Comparison of ENCODE assay signal across 7 mouse cellular contexts in the genomic region with DNA sequence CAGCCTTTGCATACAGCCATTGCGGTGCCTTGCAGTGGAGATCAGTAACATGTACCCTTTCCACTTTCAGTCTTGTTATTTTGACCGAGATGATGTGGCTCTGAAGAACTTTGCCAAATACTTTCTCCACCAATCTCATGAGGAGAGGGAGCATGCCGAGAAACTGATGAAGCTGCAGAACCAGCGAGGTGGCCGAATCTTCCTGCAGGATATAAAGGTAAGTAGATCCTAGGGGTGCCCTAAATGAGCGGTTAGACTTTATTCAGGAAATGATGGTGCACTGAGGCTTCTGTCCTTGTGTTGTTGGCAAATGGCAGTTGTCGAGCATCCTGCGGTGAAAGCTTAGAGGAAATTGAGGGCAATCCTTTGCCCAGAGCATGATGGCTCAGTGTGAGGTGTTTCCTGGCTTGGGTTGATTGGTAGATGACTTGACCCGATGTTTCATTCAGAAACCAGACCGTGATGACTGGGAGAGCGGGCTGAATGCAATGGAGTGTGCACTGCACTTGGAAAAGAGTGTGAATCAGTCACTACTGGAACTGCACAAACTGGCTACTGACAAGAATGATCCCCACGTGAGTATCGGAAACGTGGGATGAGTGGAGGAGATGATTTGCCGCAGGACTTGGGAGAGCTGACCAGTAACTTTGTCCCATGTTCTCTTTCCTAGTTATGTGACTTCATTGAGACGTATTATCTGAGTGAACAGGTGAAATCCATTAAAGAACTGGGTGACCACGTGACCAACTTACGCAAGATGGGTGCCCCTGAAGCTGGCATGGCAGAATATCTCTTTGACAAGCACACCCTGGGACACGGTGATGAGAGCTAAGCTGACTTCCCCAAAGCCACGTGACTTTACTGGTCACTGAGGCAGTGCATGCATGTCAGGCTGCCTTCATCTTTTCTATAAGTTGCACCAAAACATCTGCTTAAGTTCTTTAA. TPM values are rescaled to one million over a fixed set of nuclear protein-coding genes. Genes with fewer than 3 reads are reported as not detected.
A peak's percentile ranks its signal among the peaks of the same experiment; 100 is the strongest.
DNase-seq lines count a peak whose midpoint lies in the region; ATAC-seq and TF ChIP-seq lines count a peak whose summit lies in the region.

No protein-coding gene starts in this region.

- no peaks in the 10 kb centered on the region for H3K9me3 ChIP-seq in lung, embryonic 16.5 days (ENCODE audit: control insufficient read depth, low read length)
- H3K9me3 ChIP-seq in limb, embryonic 11.5 days (ENCODE audit: control insufficient read depth, low read length) = no peaks in the 10 kb centered on the region

- peaks cover 17% of the 10 kb centered on the region for H3K4me1 ChIP-seq in lung, embryonic 16.5 days (replicated peaks; ENCODE audit: control insufficient read depth, insufficient read depth, low read length)
- peaks cover 10% of the 10 kb centered on the region for H3K4me1 ChIP-seq in embryonic fibroblast, embryonic 13.5 days (ENCODE audit: control insufficient read depth, insufficient read depth, low read length)
- H3K4me1 ChIP-seq in limb, embryonic 11.5 days (ENCODE audit: control insufficient read depth, insufficient read depth, low read length) = peaks cover 18% of the 10 kb centered on the region

- no peak for TF ChIP-seq CTCF in embryonic fibroblast, embryonic 13.5 days (IDR thresholded peaks at IDR 0.05; ENCODE audit: borderline replicate concordance, insufficient read depth, low read length)

- no peak for ATAC-seq in lung, embryonic 16.5 days (ENCODE audit: low read depth)
- no peak for ATAC-seq in limb, embryonic 11.5 days (ENCODE audit: insufficient number of reproducible peaks, low FRiP score, low TSS enrichment, low read depth)

- intact Hi-C loops in left cerebral cortex, postnatal 36 days (cut with DNase I) = no loop called here

- no peak for DNase-seq in lung, postnatal 36 days
- DNase-seq in limb, embryonic 11.5 days (ENCODE audit: low spot score) = no peak
- peak; percentile 43 for DNase-seq in splenic B cell, adult 2 months (ENCODE audit: low read depth, low spot score)
- DNase-seq in left cerebral cortex, postnatal 36 days (ENCODE audit: low spot score in 2 of 2) = no peak
- DNase-seq in gastrocnemius, postnatal 4 days (ENCODE audit: low spot score in 2 of 2) = no peak

- H3K9ac ChIP-seq in lung, embryonic 16.5 days (ENCODE audit: low read length) = peak overlapping the region; percentile 98; the same call in 1 of the 2 replicates
- no peak overlapping the region for H3K9ac ChIP-seq in limb, embryonic 11.5 days (ENCODE audit: low read length)

- H3K27ac ChIP-seq in lung, embryonic 16.5 days (ENCODE audit: low read length) = no peak overlapping the region
- no peak overlapping the region for H3K27ac ChIP-seq in embryonic fibroblast, embryonic 13.5 days (ENCODE audit: insufficient read depth, low read length)
- no peak overlapping the region for H3K27ac ChIP-seq in limb, embryonic 11.5 days (replicated peaks; ENCODE audit: low read depth, low read length)

- no peaks in the 10 kb centered on the region for H3K27me3 ChIP-seq in lung, embryonic 16.5 days (ENCODE audit: control insufficient read depth, insufficient read depth, low read depth, low read length)
- no peaks in the 10 kb centered on the region for H3K27me3 ChIP-seq in limb, embryonic 11.5 days (ENCODE audit: control insufficient read depth, insufficient read depth, low read length)
- H3K27me3 ChIP-seq in splenic B cell, adult 2 months (ENCODE audit: control insufficient read depth, insufficient read depth, low read length, poor library complexity, severe bottlenecking) = no peaks in the 10 kb centered on the region

- H3K4me3 ChIP-seq in lung, embryonic 16.5 days (ENCODE audit: low read length) = peak overlapping the region; percentile 96
- peak overlapping the region; percentile 60 for H3K4me3 ChIP-seq in embryonic fibroblast, embryonic 13.5 days (ENCODE audit: insufficient read depth, low read length)
- H3K4me3 ChIP-seq in limb, embryonic 11.5 days (ENCODE audit: low read depth, low read length) = peak overlapping the region; percentile 94; the same call in 1 of the 2 replicates

- H3K36me3 ChIP-seq in lung, embryonic 16.5 days (ENCODE audit: control insufficient read depth, insufficient read depth, low read length) = peaks cover 21% of the 10 kb centered on the region
- H3K36me3 ChIP-seq in limb, embryonic 11.5 days (ENCODE audit: control insufficient read depth, insufficient read depth, low read length) = peaks cover 17% of the 10 kb centered on the region
- peaks cover 12% of the 10 kb centered on the region for H3K36me3 ChIP-seq in splenic B cell, adult 2 months (ENCODE audit: control insufficient read depth, insufficient read depth, low read length, poor library complexity, severe bottlenecking)

- 86% methylated on average over 20 of the region's 20 CpGs for WGBS in lung, embryonic 16.5 days
- 92% methylated on average over 20 of the region's 20 CpGs for WGBS in limb, embryonic 11.5 days

- peak overlapping the region; percentile 77 for H3K4me2 ChIP-seq in lung, embryonic 16.5 days (ENCODE audit: low read depth, low read length)
- peak overlapping the region; percentile 40 for H3K4me2 ChIP-seq in limb, embryonic 11.5 days (ENCODE audit: low read depth, severe bottlenecking)

- no peak; the same call in 1 of the 2 replicates for TF ChIP-seq POLR2A in embryonic fibroblast, embryonic 13.5 days (IDR thresholded peaks at IDR 0.05; ENCODE audit: low read depth, low read length)

RNA-seq across cellular contexts. Expression of a gene that starts 4.0 kb away (rescaled TPM):
- 1,957 and 1,991 TPM in 2 replicates for polyA plus RNA-seq in lung, embryonic 16.5 days (2015; fragmentation: Nextera tagmentation; extraction: Ambion mirVana)
- polyA plus RNA-seq in embryonic fibroblast, embryonic 13.5 days (2011; ENCODE audit: insufficient read length, low read depth, missing spikeins) = 1,225 and 1,491 TPM in 2 replicates
- polyA plus RNA-seq in limb, embryonic 11.5 days (2014; fragmentation: Nextera tagmentation; extraction: Ambion mirVana) = 1,189 and 1,219 TPM in 2 replicates
- total RNA-seq in left cerebral cortex, postnatal 36 days (2021) = 1,000 to 10,000 TPM; 2,116 to 2,547 TPM
- 1,000 to 10,000 TPM; 1,831 to 1,888 TPM for total RNA-seq in gastrocnemius, postnatal 4 days (2021)

RNA-seq across cellular contexts. Expression of a gene that starts 17.1 kb away (rescaled TPM):
- 1.1 and 1.4 TPM in 2 replicates for polyA plus RNA-seq in lung, embryonic 16.5 days (2015; fragmentation: Nextera tagmentation; extraction: Ambion mirVana)
- polyA plus RNA-seq in embryonic fibroblast, embryonic 13.5 days (2011; ENCODE audit: insufficient read length, low read depth, missing spikeins) = 0.33 and 0.60 TPM in 2 replicates
- 1.9 and 2.4 TPM in 2 replicates for polyA plus RNA-seq in limb, embryonic 11.5 days (2014; fragmentation: Nextera tagmentation; extraction: Ambion mirVana)
- 1 to 10 TPM; 1.0 to 1.2 TPM for total RNA-seq in left cerebral cortex, postnatal 36 days (2021)
- 1 to 10 TPM; 1.2 to 1.5 TPM for total RNA-seq in gastrocnemius, postnatal 4 days (2021)

RNA-seq across cellular contexts. Expression of a gene that starts 17.1 kb away (rescaled TPM):
- polyA plus RNA-seq in lung, embryonic 16.5 days (2015; fragmentation: Nextera tagmentation; extraction: Ambion mirVana) = 30.3 and 33.0 TPM in 2 replicates
- 6.5 and 18.2 TPM in 2 replicates for polyA plus RNA-seq in embryonic fibroblast, embryonic 13.5 days (2011; ENCODE audit: insufficient read length, low read depth, missing spikeins)
- 39.8 and 44.5 TPM in 2 replicates for polyA plus RNA-seq in limb, embryonic 11.5 days (2014; fragmentation: Nextera tagmentation; extraction: Ambion mirVana)
- total RNA-seq in left cerebral cortex, postnatal 36 days (2021) = 1 to 10 TPM; 8.5 to 9.9 TPM
- 10 to 100 TPM; 24.2 to 26.1 TPM for total RNA-seq in gastrocnemius, postnatal 4 days (2021)

RNA-seq across cellular contexts. Expression of a gene that starts 57.0 kb away (rescaled TPM):
- polyA plus RNA-seq in lung, embryonic 16.5 days (2015; fragmentation: Nextera tagmentation; extraction: Ambion mirVana) = 72.0 and 76.0 TPM in 2 replicates
- 115 and 142 TPM in 2 replicates for polyA plus RNA-seq in embryonic fibroblast, embryonic 13.5 days (2011; ENCODE audit: insufficient read length, low read depth, missing spikeins)
- polyA plus RNA-seq in limb, embryonic 11.5 days (2014; fragmentation: Nextera tagmentation; extraction: Ambion mirVana) = 2.3 and 3.3 TPM in 2 replicates
- 10 to 100 TPM; 26.1 to 29.6 TPM for total RNA-seq in left cerebral cortex, postnatal 36 days (2021)
- total RNA-seq in gastrocnemius, postnatal 4 days (2021) = 10 to 100 TPM; 16.8 to 28.4 TPM
